Mouse (Mus musculus) stomach, postnatal 0 days (tissue): Measurements from ENCODE around the gene C530008M17Rik.

Experiments
- CTCF ChIP-seq: IDR thresholded peaks from 2 replicates; pipeline ENCODE4 v1.5.1; 2016; ENCODE audit warnings: antibody characterized with exemption, low read depth, mild to moderate bottlenecking, moderate library complexity
- EP300 ChIP-seq: optimal IDR thresholded peaks from 2 replicates; pipeline ENCODE3; 2016; ENCODE audit warnings: antibody characterized with exemption

- TF ChIP-seq CTCF (no peak), EP300 (no peak)
Observed at GRCm38 (mm10) chr5:76789881-76790280, 133.6 kb downstream of the C530008M17Rik start.
